Mouse (Mus musculus) thymus, adult 18-20 months (tissue): ENCODE measurements around the gene Tmem40.

ENCODE experiments used
- DNase-seq, 2 experiments: peaks; one replicate each; pipeline ENCODE4 v3.0.0; 2022; ENCODE audit warnings: mixed read lengths in 2 of 2

Tmem40 gene

GRCm38 (mm10) chr6:115761995-115762756 is at the start of gene Tmem40:
Gene Tmem40 (minus strand): TSS chr6:115762410.
- DNase-seq: peak in 1 of 2 experiments; percentile 43

GRCm38 (mm10) chr6:115811606-115812005 is 49.4 kb upstream of the Tmem40 start:
- DNase-seq: no peak

GRCm38 (mm10) chr6:115808488-115809231 is 46.5 kb upstream of the Tmem40 start, which contains the start of gene Rpl32:
Gene Rpl32 (minus strand): TSS chr6:115808747.
- DNase-seq: peak; percentile 62 to 76

GRCm38 (mm10) chr6:115808196-115808487 is 45.9 kb upstream of the Tmem40 start:
- no peak for DNase-seq

- no peak for DNase-seq
These were observed 45.4 kb upstream of the Tmem40 start for GRCm38 (mm10) chr6:115807464-115808195.

GRCm38 (mm10) chr6:115804432-115805192 is 42.4 kb upstream of the Tmem40 start:
- no peak for DNase-seq

- DNase-seq: peak; percentile 20 to 32
These were observed 41.6 kb upstream of the Tmem40 start for GRCm38 (mm10) chr6:115803541-115804382.

GRCm38 (mm10) chr6:115801811-115802210 is 39.6 kb upstream of the Tmem40 start:
- DNase-seq: no peak

- DNase-seq: peak; percentile 21 to 41
These were observed 30.5 kb upstream of the Tmem40 start for GRCm38 (mm10) chr6:115792691-115793215.

- peak; percentile 29 to 36 for DNase-seq
These were observed 29.9 kb upstream of the Tmem40 start for GRCm38 (mm10) chr6:115791842-115792686.

GRCm38 (mm10) chr6:115791016-115791415 is 28.8 kb upstream of the Tmem40 start:
- no peak for DNase-seq

- DNase-seq: no peak
These were observed 20.6 kb upstream of the Tmem40 start for GRCm38 (mm10) chr6:115782781-115783180.

- DNase-seq: no peak
These were observed 14.2 kb upstream of the Tmem40 start for GRCm38 (mm10) chr6:115776363-115776762.

- DNase-seq: no peak
These were observed 13.6 kb upstream of the Tmem40 start for GRCm38 (mm10) chr6:115775838-115776237.

GRCm38 (mm10) chr6:115774501-115774921 is 12.3 kb upstream of the Tmem40 start, which contains the start of gene Cand2:
Gene Cand2 (plus strand): TSS chr6:115774538.
- DNase-seq: peak; percentile 28 to 39

- peak; percentile 16 to 29 for DNase-seq
These were observed 11.8 kb upstream of the Tmem40 start for GRCm38 (mm10) chr6:115773966-115774413.

- DNase-seq: no peak
These were observed 10.4 kb upstream of the Tmem40 start for GRCm38 (mm10) chr6:115772604-115773003.

- no peak for DNase-seq
These were observed 10.0 kb upstream of the Tmem40 start for GRCm38 (mm10) chr6:115772201-115772600.

GRCm38 (mm10) chr6:115770852-115771251 is 8.6 kb upstream of the Tmem40 start:
- no peak for DNase-seq

GRCm38 (mm10) chr6:115770059-115770670 is 8.0 kb upstream of the Tmem40 start:
- DNase-seq: no peak
